Mouse (Mus musculus) layer of hippocampus, adult 18-20 months (tissue): ENCODE data around the gene Hnf1a. TPM values are rescaled to one million over a fixed set of nuclear protein-coding genes. Genes with fewer than 3 reads are reported as not detected.
"Not testable (repeated sequence)": the region's sequence is repeated elsewhere in the genome, so short reads cannot be mapped to it uniquely, and the experiment has no call there.

Experiments used
- DNase-seq, 2 experiments: peaks; one replicate each; pipeline ENCODE4 v3.0.0; 2022; ENCODE audit warnings: low spot score in 2 of 2
- total RNA-seq, 2 experiments: library from RNA; stranded (reverse); gene quantifications; 2 replicates each; pipeline ENCODE4 v1.2.3; 2021

The Hnf1a gene
- total RNA-seq, 2 experiments from 2014 or later = not detected

- DNase-seq = peak in 1 of 2 experiments; percentile 33
Measured at GRCm38 (mm10) chr5:114948891-114949290, 22.0 kb downstream of the Hnf1a start.

- DNase-seq = no peak
Measured at GRCm38 (mm10) chr5:114945072-114945471, 25.8 kb downstream of the Hnf1a start.

GRCm38 (mm10) chr5:114942766-114943130, 28.1 kb downstream of the Hnf1a start:
- DNase-seq = no peak

- DNase-seq = peak; percentile 78 to 91
Measured at GRCm38 (mm10) chr5:114942074-114942765, 28.7 kb downstream of the Hnf1a start, which contains the start of gene 2210016L21Rik. TSS of gene 2210016L21Rik (plus strand) at chr5:114942158.

GRCm38 (mm10) chr5:114941138-114941537, 29.8 kb downstream of the Hnf1a start:
- DNase-seq = not testable (repeated sequence)

- DNase-seq = no peak
Measured at GRCm38 (mm10) chr5:114935838-114936237, 35.1 kb downstream of the Hnf1a start.

GRCm38 (mm10) chr5:114933206-114933605, 37.7 kb downstream of the Hnf1a start:
- DNase-seq = no peak

- DNase-seq = no peak
Measured at GRCm38 (mm10) chr5:114931626-114932025, 39.3 kb downstream of the Hnf1a start.

- DNase-seq = no peak
Measured at GRCm38 (mm10) chr5:114926753-114927152, 44.1 kb downstream of the Hnf1a start.

GRCm38 (mm10) chr5:114926153-114926684, 44.7 kb downstream of the Hnf1a start:
- no peak for DNase-seq

- no peak for DNase-seq
Measured at GRCm38 (mm10) chr5:114922998-114923473, 47.9 kb downstream of the Hnf1a start, which contains the start of gene Oasl1. TSS of gene Oasl1 (plus strand) at chr5:114923240.

- DNase-seq = no peak
Measured at GRCm38 (mm10) chr5:114922366-114922731, 48.5 kb downstream of the Hnf1a start.

GRCm38 (mm10) chr5:114921551-114922365, 49.1 kb downstream of the Hnf1a start:
- no peak for DNase-seq

GRCm38 (mm10) chr5:114917357-114917756, 53.5 kb downstream of the Hnf1a start:
- not testable (repeated sequence) for DNase-seq

GRCm38 (mm10) chr5:114916777-114917176, 54.1 kb downstream of the Hnf1a start:
- no peak for DNase-seq

GRCm38 (mm10) chr5:114915854-114916253, 55.0 kb downstream of the Hnf1a start:
- DNase-seq = no peak

- peak; percentile 10 to 30 for DNase-seq
Measured at GRCm38 (mm10) chr5:114914855-114915254, 56.0 kb downstream of the Hnf1a start.

GRCm38 (mm10) chr5:114913686-114914085, 57.2 kb downstream of the Hnf1a start:
- DNase-seq = no peak

- DNase-seq = no peak
Measured at GRCm38 (mm10) chr5:114908598-114909305, 62.1 kb downstream of the Hnf1a start.

- DNase-seq = peak in 1 of 2 experiments; percentile 31
Measured at GRCm38 (mm10) chr5:114902413-114902812, 68.5 kb downstream of the Hnf1a start.
